Mouse (Mus musculus): ENCODE results near the gene Wnt10b.

Gene Wnt10b

DNA sequence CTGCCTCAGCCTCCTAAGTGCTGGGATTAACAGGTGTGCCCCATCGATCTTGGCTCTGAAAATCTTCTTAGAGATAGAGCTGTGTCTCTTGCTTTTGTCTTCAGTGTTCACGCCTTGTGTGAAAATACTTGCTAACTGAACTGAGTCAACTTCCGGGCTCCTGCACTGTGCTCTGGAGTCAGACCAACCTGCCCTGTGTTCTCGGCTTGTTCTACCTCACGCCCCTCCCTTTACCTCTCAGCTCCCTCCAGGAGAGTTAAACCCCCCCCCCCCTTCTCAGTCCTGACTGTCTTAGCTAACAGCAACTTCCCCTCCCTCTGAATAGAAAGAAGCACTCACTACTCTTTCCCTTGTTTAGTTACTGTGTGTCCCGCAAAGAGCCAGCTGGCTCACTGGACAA lies 47.2 kb downstream of the Wnt10b start:
- in situ Hi-C loops (cut with MboI, MseI) = no loop called here

DNA sequence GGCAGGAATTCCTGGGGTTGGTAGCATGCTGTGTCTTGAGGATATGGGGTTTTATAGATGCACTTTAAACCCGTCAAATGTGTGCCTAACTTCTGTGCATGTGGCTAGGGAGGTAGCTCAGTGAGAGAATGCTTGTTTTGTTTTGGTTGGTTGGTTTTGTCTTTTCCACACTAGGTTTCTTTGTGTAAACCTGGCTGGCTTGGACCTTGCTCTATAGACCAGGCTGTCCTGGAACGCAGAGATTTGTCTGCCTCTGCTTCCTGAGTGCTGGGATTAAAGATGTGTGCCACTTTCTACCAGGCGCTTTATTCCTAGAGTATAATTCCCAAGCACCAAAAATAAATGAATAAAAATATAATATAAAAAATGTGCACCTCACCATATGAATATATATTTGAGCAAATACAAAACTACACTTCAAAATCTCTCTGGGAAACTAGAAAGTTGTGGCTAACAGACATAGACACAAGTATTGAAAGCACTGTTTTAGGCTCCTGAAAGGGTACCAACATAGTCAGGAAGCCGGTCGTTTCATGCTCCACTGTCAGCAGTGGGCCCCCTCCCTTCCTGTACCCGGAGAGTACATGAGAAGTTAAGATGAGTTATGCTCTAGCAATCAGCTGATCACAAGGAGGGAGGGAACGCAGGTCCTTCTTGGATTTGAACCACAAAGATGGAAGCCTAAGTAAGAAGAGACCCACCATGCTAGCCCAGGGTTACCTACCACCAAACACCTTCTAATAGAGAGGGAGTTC lies 48.0 kb downstream of the Wnt10b start:
- in situ Hi-C loops (cut with MboI, MseI) = no loop called here

DNA sequence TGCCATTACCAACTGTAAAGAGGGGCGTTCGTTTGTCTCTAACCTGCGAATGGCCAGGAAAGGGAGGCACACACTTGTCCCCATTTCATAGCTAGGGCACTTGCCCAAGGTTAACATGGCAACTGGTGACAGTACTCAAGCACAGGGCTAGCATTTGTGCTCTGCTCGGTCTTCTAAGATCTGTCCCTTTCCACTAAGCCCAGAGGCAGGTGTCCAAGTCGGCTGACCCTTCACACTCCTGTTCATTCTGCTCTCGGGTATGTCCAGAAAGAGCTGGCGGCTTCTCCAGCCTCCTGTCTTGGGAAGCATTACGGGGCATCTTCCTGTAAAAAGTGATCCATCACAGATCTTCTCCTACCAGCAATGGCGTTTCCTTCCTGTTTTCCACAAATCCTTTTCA lies 49.6 kb downstream of the Wnt10b start:
- in situ Hi-C loops (cut with MboI, MseI) = no loop called here

- in situ Hi-C loops (cut with MboI, MseI) = no loop called here
These were observed 50.3 kb downstream of the Wnt10b start, which contains the start of gene Fkbp11 for GRCm38 (mm10) chr15:98727443-98728321. TSS of gene Fkbp11 (minus strand) at chr15:98728198.

GRCm38 (mm10) chr15:98726746-98727145 lies 51.2 kb downstream of the Wnt10b start:
- in situ Hi-C loops (cut with MboI, MseI) = no loop called here

DNA sequence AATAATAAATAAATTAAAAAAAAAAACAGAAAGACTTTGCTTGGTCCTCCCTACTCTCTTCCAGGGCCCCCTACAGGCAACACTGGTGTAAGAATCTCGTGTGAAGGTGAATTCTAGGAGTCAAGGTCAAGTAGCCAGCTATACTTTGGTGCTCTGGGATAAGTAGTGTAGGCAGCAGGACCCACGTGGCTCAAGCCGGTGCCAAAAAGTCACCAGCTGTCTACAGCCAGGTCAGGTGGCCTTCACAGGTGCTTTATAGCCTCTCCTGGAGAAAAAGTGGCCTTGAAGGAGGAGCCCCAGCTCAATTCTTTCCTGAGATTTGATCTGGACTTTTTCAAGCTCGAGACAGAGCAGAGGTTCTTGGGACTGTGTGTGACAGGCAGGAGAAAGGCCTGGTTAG lies 51.9 kb downstream of the Wnt10b start:
- in situ Hi-C loops (cut with MboI, MseI) = no loop called here

- in situ Hi-C loops (cut with MboI, MseI) = no loop called here
These were observed 53.5 kb downstream of the Wnt10b start for GRCm38 (mm10) chr15:98724441-98724840.

DNA sequence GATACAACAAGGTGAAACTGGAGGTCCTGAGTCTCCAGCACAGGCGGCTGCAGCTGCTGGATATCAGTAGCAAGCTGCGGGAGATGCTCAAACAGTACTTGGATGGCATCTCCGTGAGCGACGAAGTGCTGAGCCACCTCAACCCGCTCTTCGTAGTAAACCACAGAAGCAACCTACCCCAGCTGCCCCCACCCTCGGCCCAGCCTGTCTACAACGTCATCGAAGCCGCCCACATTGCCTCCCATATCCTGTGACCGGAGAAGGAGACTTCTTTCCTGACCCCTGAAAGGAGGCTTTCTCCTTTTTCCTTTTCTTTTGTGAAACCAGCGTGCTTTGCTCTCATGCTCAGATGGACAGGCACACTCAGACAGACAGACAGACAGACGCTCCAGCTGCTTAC lies 55.1 kb downstream of the Wnt10b start:
- in situ Hi-C loops (cut with MboI, MseI) = no loop called here

- in situ Hi-C loops (cut with MboI, MseI) = no loop called here
These were observed 55.8 kb downstream of the Wnt10b start for GRCm38 (mm10) chr15:98722191-98722590.
